Mouse (Mus musculus) macrophage (primary cell): Measurements from ENCODE around the gene Gm20826. TPM values are rescaled to one million over a fixed set of nuclear protein-coding genes. Genes with fewer than 3 reads are reported as not detected.
"Not testable (repeated sequence)": the region's sequence is repeated elsewhere in the genome, so short reads cannot be mapped to it uniquely, and the experiment has no call there.

ENCODE experiments used
- H3K27ac ChIP-seq: fragments of 350-480 bp; formaldehyde crosslinking; 2 replicates; pipeline ENCODE4 v1.9.0; 2021
- H3K36me3 ChIP-seq: fragments of 350-480 bp; formaldehyde crosslinking; 2 replicates; pipeline ENCODE4 v1.9.0; 2021; ENCODE audit errors: inconsistent target
- H3K4me3 ChIP-seq: fragments of 350-480 bp; formaldehyde crosslinking; 2 replicates; pipeline ENCODE4 v1.9.0; 2021; ENCODE audit errors: inconsistent target
- H3K79me2 ChIP-seq: fragments of 350-480 bp; formaldehyde crosslinking; 2 replicates; pipeline ENCODE4 v1.9.0; 2021; ENCODE audit errors: inconsistent target
- WGBS: methylation state at CpG from one replicate; pipeline ENCODE4 v1.1.7; 2026; ENCODE audit warnings: inconsistent platforms; ENCODE audit not compliant: missing documents; 5-methylcytosine and 5-hydroxymethylcytosine counted together
- polyA plus RNA-seq: library from polyadenylated mRNA; stranded (reverse); fragments of 250-400 nt; gene quantifications from 3 replicates; pipeline ENCODE4 v1.2.4, GENCODE M21; 2018; ENCODE audit warnings: inconsistent platforms
- total RNA-seq, 78 experiments: library from RNA; depleted of rRNA; stranded (reverse); fragments of 250-400 nt; gene quantifications; 1 replicate in 9 of 78; 2 replicates in 24 of 78; 3 replicates in 43 of 78; 4 replicates in 2 of 78; pipeline ENCODE4 v1.2.4; 2018; ENCODE audit warnings: inconsistent platforms in 56 of 78

Gm20826 gene
- total RNA-seq (2018; cell fraction: chromatin; rRNA removed): under 1 TPM in 3 of 26 experiments, not detected in 23; 0.19 to 0.21 (median 0.20) TPM
- total RNA-seq (2018; cell fraction: cytosol; rRNA removed): not detected
- total RNA-seq (2018; cell fraction: nucleus; rRNA removed): under 1 TPM in 1 of 26 experiments, not detected in 25; 0.12 TPM
- not detected in 3 replicates for polyA plus RNA-seq

DNA sequence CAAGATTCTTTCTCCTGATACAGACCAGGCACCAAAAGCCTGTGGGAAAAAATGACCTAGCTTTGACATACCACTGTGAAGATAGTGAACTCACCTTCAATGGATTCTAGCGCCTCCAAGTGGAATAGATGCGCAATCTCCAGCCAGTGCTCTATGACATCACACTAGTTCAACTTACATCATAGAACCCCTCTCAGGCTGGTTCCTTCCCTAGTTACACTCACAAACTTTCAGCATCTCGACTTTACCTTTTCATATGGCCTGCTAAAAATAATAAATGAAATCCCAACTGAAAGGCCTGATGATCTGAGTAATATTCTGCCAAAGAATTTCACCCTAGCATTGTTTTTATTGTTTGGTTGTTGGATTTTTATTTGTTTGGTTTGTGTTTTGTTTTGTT, at the start of gene Gm20826:
Gm20826 (minus strand) TSS at position 101 of the 400 bp plus-strand sequence.
- WGBS: no CpG with 5 or more reads among the region's 3 CpGs
- H3K36me3 ChIP-seq, H3K27ac ChIP-seq, H3K4me3 ChIP-seq, H3K79me2 ChIP-seq: not testable (repeated sequence)

Other genes with a start within 250 kb of the Gm20826 start
- gene Gm21788, start 233.5 kb downstream of the Gm20826 start, polyA plus RNA-seq: not detected in 3 replicates
- gene Gm28576, start 84.5 kb upstream of the Gm20826 start, polyA plus RNA-seq: not detected in 3 replicates